Mouse (Mus musculus): ENCODE results near the gene Dennd2c. TPM values are rescaled to one million over a fixed set of nuclear protein-coding genes. Genes with fewer than 3 reads are reported as not detected.
"Not testable (repeated sequence)": the region's sequence is repeated elsewhere in the genome, so short reads cannot be mapped to it uniquely, and the experiment has no call there.

The Dennd2c gene
- polyA plus RNA-seq, 1 experiment from 2014 or later = 8.6 TPM

DNA sequence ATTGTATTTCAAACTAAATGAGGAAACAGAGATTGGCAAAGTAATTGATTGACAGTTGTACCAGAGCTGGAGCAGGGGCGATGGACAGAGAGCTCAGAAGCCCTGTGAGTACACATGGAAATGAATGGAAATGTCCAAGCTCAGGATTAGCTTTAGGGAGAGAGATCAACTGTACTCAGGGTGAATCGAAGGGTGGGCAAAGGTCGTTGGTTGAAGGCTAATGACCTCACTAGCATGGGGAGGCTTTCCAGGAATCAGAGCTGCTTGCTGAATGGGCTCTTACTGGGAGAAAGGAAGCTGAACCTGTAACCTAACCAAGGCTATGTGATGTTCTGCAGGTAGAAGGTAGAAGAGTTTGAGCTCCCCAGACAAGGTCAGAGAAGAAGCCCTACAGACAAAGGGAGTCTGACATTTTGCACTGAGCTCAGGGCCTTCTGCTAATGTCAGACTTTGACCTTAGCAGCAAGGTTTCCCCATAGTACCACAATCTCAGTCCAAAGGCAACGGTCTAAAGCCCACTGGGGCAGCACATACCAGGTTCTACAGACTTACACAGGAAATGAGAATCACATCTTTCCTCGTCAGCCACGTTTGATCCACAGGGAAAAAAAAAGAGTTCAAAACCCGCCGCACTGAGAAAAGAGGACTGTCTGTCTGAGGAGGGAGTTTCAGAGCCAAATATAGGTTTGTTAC, 112.3 kb downstream of the Dennd2c start:
- Histone ChIP-seq H3K9ac (no peak overlapping the region), H3K4me1 (replicated peaks) (peaks cover 11% of the 10 kb centered on the region), H3K36me3 (no peaks in the 10 kb centered on the region), H3K27me3 (no peaks in the 10 kb centered on the region), H3K9me3 (replicated peaks) (no peaks in the 10 kb centered on the region), H3K4me2 (no peak overlapping the region), H3K27ac (no peak overlapping the region), H3K4me3 (replicated peaks) (no peak overlapping the region)
- DNase-seq = no peak
- WGBS (ENCODE audit: insufficient replicate concordance) = 68% methylated on average over 8 of the region's 8 CpGs
- 0 out of 2 replicates have a peak, but pooled peaks have one; percentile 29 for ATAC-seq (ENCODE audit: low read depth)

DNA sequence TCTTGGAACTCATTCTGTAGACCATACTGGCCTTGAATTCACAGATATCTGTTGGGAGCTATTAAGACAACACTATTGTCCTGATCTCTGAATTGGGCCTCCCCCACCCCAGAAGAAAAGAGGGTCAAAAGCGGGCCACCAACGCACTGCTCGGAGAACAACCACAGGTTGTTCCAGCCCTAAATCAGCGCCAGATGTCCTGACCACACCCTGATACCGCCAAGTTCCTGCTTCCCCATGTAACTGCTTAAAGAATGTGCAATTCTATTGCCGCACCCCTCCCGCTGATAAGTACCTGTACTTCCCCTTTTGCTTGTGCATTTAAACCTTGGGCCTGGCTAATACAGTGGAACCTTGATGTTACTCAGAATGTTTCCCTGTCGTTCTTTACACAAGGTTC, 113.0 kb downstream of the Dennd2c start:
- 72% methylated on average over 8 of the region's 8 CpGs for WGBS (ENCODE audit: insufficient replicate concordance)
- not testable (repeated sequence) for H3K4me2 ChIP-seq; H3K4me3 ChIP-seq (replicated peaks); H3K27ac ChIP-seq; H3K9me3 ChIP-seq (replicated peaks); H3K36me3 ChIP-seq; H3K27me3 ChIP-seq; H3K9ac ChIP-seq; DNase-seq; ATAC-seq (ENCODE audit: low read depth)
- peaks cover 11% of the 10 kb centered on the region for H3K4me1 ChIP-seq (replicated peaks)

Other genes starting within 250 kb of the Dennd2c start
- 0.03 and 0.06 TPM in 2 replicates for gene Sycp1, start 166.5 kb upstream of the Dennd2c start, polyA plus RNA-seq (2015; fragmentation: Nextera tagmentation; extraction: Ambion mirVana)
- gene Nr1h5, start 138.5 kb upstream of the Dennd2c start, polyA plus RNA-seq (2015; fragmentation: Nextera tagmentation; extraction: Ambion mirVana) = 4.0 and 4.6 TPM in 2 replicates
- gene Sike1, start 106.9 kb upstream of the Dennd2c start, polyA plus RNA-seq (2015; fragmentation: Nextera tagmentation; extraction: Ambion mirVana) = 17.4 and 18.9 TPM in 2 replicates
- gene Csde1, start 82.2 kb upstream of the Dennd2c start, polyA plus RNA-seq (2015; fragmentation: Nextera tagmentation; extraction: Ambion mirVana) = 136 and 170 TPM in 2 replicates
- gene Nras, start 44.3 kb upstream of the Dennd2c start, polyA plus RNA-seq (2015; fragmentation: Nextera tagmentation; extraction: Ambion mirVana) = 45.1 and 47.1 TPM in 2 replicates
- gene Ampd1, start 28.6 kb upstream of the Dennd2c start, polyA plus RNA-seq (2015; fragmentation: Nextera tagmentation; extraction: Ambion mirVana) = 0.17 and 0.38 TPM in 2 replicates
- gene Bcas2, start 69.1 kb downstream of the Dennd2c start, polyA plus RNA-seq (2015; fragmentation: Nextera tagmentation; extraction: Ambion mirVana) = 211 and 253 TPM in 2 replicates
- 7.2 and 7.6 TPM in 2 replicates for gene Trim33, start 176.7 kb downstream of the Dennd2c start, polyA plus RNA-seq (2015; fragmentation: Nextera tagmentation; extraction: Ambion mirVana)

Data from liver, embryonic 13.5 days (tissue).